Mouse (Mus musculus) myocyte (in vitro differentiated cells): ENCODE results near the gene Ybx2. TPM values are rescaled to one million over a fixed set of nuclear protein-coding genes. Genes with fewer than 3 reads are reported as not detected.

Experiments
- H3K27me3 ChIP-seq: one replicate; pipeline ENCODE4 v1.6.1; 2011; ENCODE audit not compliant: control insufficient read depth, insufficient read depth, insufficient read length
- H3K36me3 ChIP-seq: one replicate; pipeline ENCODE4 v1.6.1; 2011; ENCODE audit not compliant: control insufficient read depth, insufficient read depth
- H3K4me2 ChIP-seq: one replicate; pipeline ENCODE4 v1.6.1; 2011; ENCODE audit warnings: low read depth, control low read depth
- H3K4me3 ChIP-seq: one replicate; pipeline ENCODE4 v1.5.1; 2011; ENCODE audit warnings: mild to moderate bottlenecking, control low read depth, moderate library complexity
- H3K79me2 ChIP-seq: one replicate; pipeline ENCODE4 v1.6.1; 2011; ENCODE audit not compliant: control insufficient read depth, insufficient read depth
- H3ac ChIP-seq: one replicate; pipeline ENCODE4 v1.6.1; 2011; ENCODE audit not compliant: control insufficient read depth, insufficient read length
- CEBPB ChIP-seq: IDR thresholded peaks from 2 replicates; pipeline ENCODE4 v1.6.1; 2011; ENCODE audit warnings: mild to moderate bottlenecking, moderate library complexity; ENCODE audit not compliant: poor library complexity, insufficient read depth, severe bottlenecking
- E2F4 ChIP-seq: IDR thresholded peaks from one replicate; pipeline ENCODE4 v1.6.1; 2011; ENCODE audit warnings: mild to moderate bottlenecking, control low read depth, moderate library complexity; ENCODE audit not compliant: insufficient read depth
- MAX ChIP-seq: IDR thresholded peaks from one replicate; pipeline ENCODE4 v1.6.1; 2011; ENCODE audit warnings: low read depth, mild to moderate bottlenecking, control low read depth
- MYOD1 ChIP-seq, 3 experiments: IDR thresholded peaks; one replicate each; pipeline ENCODE4 v1.6.1; 2011; ENCODE audit warnings: control low read depth in 2 of 3, low read depth in 2 of 3, mild to moderate bottlenecking in 2 of 3, moderate library complexity in 1 of 3; ENCODE audit not compliant: insufficient read length in 2 of 3, control insufficient read depth in 1 of 3
- MYOG ChIP-seq, 3 experiments: IDR thresholded peaks; one replicate each; pipeline ENCODE4 v1.6.1; 2011; ENCODE audit warnings: control low read depth in 2 of 3, low read depth in 2 of 3, mild to moderate bottlenecking in 2 of 3; ENCODE audit not compliant: insufficient read length in 2 of 3, control insufficient read depth in 1 of 3, insufficient read depth in 1 of 3
- POLR2A ChIP-seq: IDR thresholded peaks from one replicate; pipeline ENCODE4 v1.6.1; 2011; ENCODE audit warnings: low read depth, mild to moderate bottlenecking, control low read depth, moderate library complexity; ENCODE audit not compliant: insufficient read length
- POLR2AphosphoS2 ChIP-seq: IDR thresholded peaks from one replicate; pipeline ENCODE4 v1.6.1; 2011; ENCODE audit warnings: low read depth, control low read depth; ENCODE audit not compliant: insufficient read length
- REST ChIP-seq: IDR thresholded peaks from one replicate; pipeline ENCODE4 v1.6.1; 2011; ENCODE audit warnings: mild to moderate bottlenecking, control low read depth, moderate library complexity; ENCODE audit not compliant: insufficient read depth, insufficient read length
- SRF ChIP-seq: IDR thresholded peaks from one replicate; pipeline ENCODE4 v1.6.1; 2011; ENCODE audit warnings: low read depth; ENCODE audit not compliant: control insufficient read depth, insufficient read length
- TCF12 ChIP-seq: IDR thresholded peaks from one replicate; pipeline ENCODE4 v1.6.1; 2011; ENCODE audit warnings: mild to moderate bottlenecking, control low read depth; ENCODE audit not compliant: poor library complexity, insufficient read depth, severe bottlenecking
- TCF3 ChIP-seq: IDR thresholded peaks from one replicate; pipeline ENCODE4 v1.6.1; 2011; ENCODE audit warnings: low read depth, control low read depth; ENCODE audit not compliant: insufficient read length
- USF1 ChIP-seq: IDR thresholded peaks from one replicate; pipeline ENCODE4 v1.6.1; 2011; ENCODE audit warnings: low read depth, mild to moderate bottlenecking, control low read depth, moderate library complexity
- polyA plus RNA-seq: library from polyadenylated mRNA; unstranded; fragments of >200 nt; fragmentation: generic; extraction: Trizol; gene quantifications from one replicate; pipeline ENCODE4 v1.2.1, GENCODE M21; 2012; ENCODE audit warnings: missing spikeins

The Ybx2 gene
- polyA plus RNA-seq, 1 experiment = 0.12 TPM

- peaks cover 11% of the 10 kb centered on the region for H3K27me3 ChIP-seq
- H3K4me3 ChIP-seq = no peak overlapping the region
- TF ChIP-seq POLR2AphosphoS2 = no peak
- no peak for TF ChIP-seq SRF
- TF ChIP-seq USF1 = no peak
- H3K4me2 ChIP-seq = no peak overlapping the region
- H3K36me3 ChIP-seq = peaks cover 53% of the 10 kb centered on the region
- H3ac ChIP-seq = no peak overlapping the region
- no peaks in the 10 kb centered on the region for H3K79me2 ChIP-seq
These were observed 35.2 kb downstream of the Ybx2 start for GRCm38 (mm10) chr11:69970775-69971174.

GRCm38 (mm10) chr11:69974907-69975306, 39.3 kb downstream of the Ybx2 start:
- Histone ChIP-seq H3K79me2 (peaks cover 27% of the 10 kb centered on the region), H3K36me3 (peaks cover 51% of the 10 kb centered on the region), H3K4me2 (no peak overlapping the region), H3K27me3 (no peaks in the 10 kb centered on the region), H3ac (no peak overlapping the region), H3K4me3 (no peak overlapping the region)
- TF ChIP-seq POLR2A (no peak), REST (no peak), MYOD1 (IDR thresholded peaks at IDR 0.05; ENCODE audit: control insufficient read depth in 1 of 3, insufficient read length in 2 of 3, low read depth in 2 of 3) (no peak), MAX (no peak), TCF3 (no peak), SRF (no peak), USF1 (no peak), CEBPB (no peak), TCF12 (no peak), E2F4 (no peak), POLR2AphosphoS2 (no peak), MYOG (IDR thresholded peaks at IDR 0.05; ENCODE audit: control insufficient read depth in 1 of 3, insufficient read depth in 1 of 3, insufficient read length in 2 of 3, low read depth in 2 of 3) (no peak)

- no peak overlapping the region for H3K4me3 ChIP-seq
- no peak overlapping the region for H3K4me2 ChIP-seq
- H3ac ChIP-seq = no peak overlapping the region
- H3K36me3 ChIP-seq = peaks cover 45% of the 10 kb centered on the region
- H3K27me3 ChIP-seq = no peaks in the 10 kb centered on the region
- peaks cover 32% of the 10 kb centered on the region for H3K79me2 ChIP-seq
- TF ChIP-seq SRF (no peak), REST (no peak), E2F4 (no peak), POLR2AphosphoS2 (no peak), POLR2A (no peak), MYOD1 (IDR thresholded peaks at IDR 0.05; ENCODE audit: control insufficient read depth in 1 of 3, insufficient read length in 2 of 3, low read depth in 2 of 3) (no peak), MYOG (IDR thresholded peaks at IDR 0.05; ENCODE audit: control insufficient read depth in 1 of 3, insufficient read depth in 1 of 3, insufficient read length in 2 of 3, low read depth in 2 of 3) (no peak)
These were observed 40.7 kb downstream of the Ybx2 start for GRCm38 (mm10) chr11:69976271-69976670.

- Histone ChIP-seq H3K4me2 (peak overlapping the region; percentile 79), H3K79me2 (peaks cover 61% of the 10 kb centered on the region), H3K36me3 (peaks cover 32% of the 10 kb centered on the region), H3K27me3 (no peaks in the 10 kb centered on the region), H3ac (peak overlapping the region; percentile 93), H3K4me3 (peak overlapping the region; percentile 73)
- TF ChIP-seq POLR2AphosphoS2 (no peak), SRF (no peak), TCF3 (no peak), MAX (no peak), MYOD1 (IDR thresholded peaks at IDR 0.05; ENCODE audit: control insufficient read depth in 1 of 3, insufficient read length in 2 of 3, low read depth in 2 of 3) (no peak), CEBPB (no peak), TCF12 (no peak), MYOG (IDR thresholded peaks at IDR 0.05; ENCODE audit: control insufficient read depth in 1 of 3, insufficient read depth in 1 of 3, insufficient read length in 2 of 3, low read depth in 2 of 3) (no peak), USF1 (no peak), REST (no peak)
These were observed 44.2 kb downstream of the Ybx2 start for GRCm38 (mm10) chr11:69979827-69980195.

GRCm38 (mm10) chr11:69980196-69981140, 44.9 kb downstream of the Ybx2 start:
- Histone ChIP-seq H3K36me3 (peaks cover 30% of the 10 kb centered on the region), H3K4me3 (peak overlapping the region; percentile 73), H3K27me3 (no peaks in the 10 kb centered on the region), H3K79me2 (peaks cover 61% of the 10 kb centered on the region), H3ac (peak overlapping the region; percentile 93), H3K4me2 (peak overlapping the region; percentile 79)
- TF ChIP-seq E2F4 (peak; percentile 1), USF1 (no peak), POLR2A (peak; percentile 83), SRF (peak; percentile 69), POLR2AphosphoS2 (peak; percentile 73)
